Mouse (Mus musculus) kidney, postnatal 25 days (tissue): ENCODE results near the gene Rnaset2a.
"Not testable (repeated sequence)": the region's sequence is repeated elsewhere in the genome, so short reads cannot be mapped to it uniquely, and the experiment has no call there.

Source experiments
- DNase-seq, 2 experiments: peaks; one replicate each; pipeline ENCODE4 v3.0.0; 2021; ENCODE audit warnings: mixed read lengths in 2 of 2

The Rnaset2a gene

DNA sequence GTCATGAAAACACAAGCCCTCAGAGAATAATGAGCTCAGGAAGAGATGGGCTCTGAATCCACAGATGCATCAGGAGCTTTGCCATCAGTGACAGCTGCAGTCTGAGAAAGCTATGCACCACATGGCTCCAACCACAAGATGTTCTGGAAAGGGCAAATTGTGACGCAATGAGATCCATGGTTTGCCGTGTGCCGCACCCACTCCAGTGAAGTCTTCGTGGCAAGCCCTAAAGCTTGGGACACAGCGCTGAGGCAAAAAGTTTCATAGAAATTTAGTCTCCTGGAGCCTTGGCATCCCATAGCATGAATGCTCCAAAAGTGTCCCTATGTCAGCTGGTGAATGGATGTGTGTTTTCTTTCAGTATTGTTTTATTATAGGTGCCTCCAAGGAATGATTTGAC is 9.8 kb downstream of the Rnaset2a start:
- DNase-seq = not testable (repeated sequence)

DNA sequence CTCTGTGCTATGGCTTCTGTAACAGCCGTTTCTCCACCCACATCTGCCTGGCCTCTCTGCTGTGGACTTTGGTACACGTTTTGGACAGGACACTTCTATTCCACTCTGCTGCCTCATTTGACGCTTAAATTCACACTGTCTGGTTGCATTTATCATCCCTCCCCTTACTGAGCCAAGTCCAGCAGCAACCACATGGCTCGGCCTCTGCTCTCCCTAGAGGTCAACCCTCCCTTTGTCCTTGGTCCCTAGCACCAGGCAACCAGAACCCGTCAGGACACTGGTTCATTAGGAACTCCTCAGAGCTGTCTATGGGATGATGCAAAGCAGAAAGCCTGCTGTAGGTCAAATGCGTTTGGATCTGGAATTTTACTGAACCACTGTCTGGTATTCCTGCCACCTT is 17.0 kb downstream of the Rnaset2a start:
- DNase-seq = not testable (repeated sequence)

DNA sequence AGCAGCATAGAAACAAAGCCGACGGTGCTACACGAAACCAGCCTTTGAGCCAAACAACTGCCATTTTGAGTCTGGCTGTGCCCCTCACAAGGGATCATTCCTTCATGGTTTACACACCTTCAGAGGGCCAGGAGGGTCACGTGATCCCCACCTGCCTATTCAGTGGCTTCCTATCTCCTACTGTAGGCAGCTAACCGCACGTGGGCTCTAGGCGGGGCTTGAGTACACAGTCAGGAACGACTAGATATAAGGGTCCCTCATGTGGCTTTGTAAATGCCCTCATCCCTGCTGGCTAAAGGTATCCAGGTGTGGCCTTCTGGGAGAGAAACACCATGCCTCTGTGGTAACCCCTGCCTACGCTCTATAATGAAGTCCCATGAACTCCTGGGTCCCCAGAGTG is 18.3 kb downstream of the Rnaset2a start:
- not testable (repeated sequence) for DNase-seq

DNA sequence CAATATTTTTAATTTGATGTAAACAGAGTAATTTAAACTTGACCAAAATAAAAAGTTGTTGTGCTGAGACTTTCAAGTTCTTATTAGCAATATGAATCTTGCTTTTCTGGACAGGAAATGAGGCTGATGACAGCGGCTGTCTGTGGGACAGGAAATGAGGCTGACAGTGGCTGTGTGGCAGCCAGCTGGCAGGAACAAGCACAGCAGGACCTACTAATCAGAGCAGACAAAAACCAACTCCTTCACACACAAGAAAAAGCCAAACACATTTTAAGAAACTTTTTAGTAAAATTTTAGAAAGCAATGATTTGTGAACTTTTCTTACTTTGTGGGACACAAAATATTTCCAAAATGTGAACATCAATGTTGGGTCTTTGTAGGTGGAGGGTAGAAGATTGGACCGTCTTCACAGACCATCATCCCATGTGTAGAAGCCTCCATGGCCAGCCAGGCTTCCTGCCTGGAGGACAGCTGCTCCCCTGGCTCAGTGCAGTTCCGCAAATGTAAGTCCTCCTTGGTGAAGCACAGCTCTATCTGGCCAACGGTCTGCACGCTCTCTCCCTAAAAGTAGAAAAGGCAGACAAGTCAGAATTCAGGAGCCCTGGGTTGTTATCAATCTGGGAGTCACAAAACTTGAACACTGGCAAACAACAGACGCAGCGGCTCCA is 19.4 kb downstream of the Rnaset2a start:
- DNase-seq = not testable (repeated sequence)

DNA sequence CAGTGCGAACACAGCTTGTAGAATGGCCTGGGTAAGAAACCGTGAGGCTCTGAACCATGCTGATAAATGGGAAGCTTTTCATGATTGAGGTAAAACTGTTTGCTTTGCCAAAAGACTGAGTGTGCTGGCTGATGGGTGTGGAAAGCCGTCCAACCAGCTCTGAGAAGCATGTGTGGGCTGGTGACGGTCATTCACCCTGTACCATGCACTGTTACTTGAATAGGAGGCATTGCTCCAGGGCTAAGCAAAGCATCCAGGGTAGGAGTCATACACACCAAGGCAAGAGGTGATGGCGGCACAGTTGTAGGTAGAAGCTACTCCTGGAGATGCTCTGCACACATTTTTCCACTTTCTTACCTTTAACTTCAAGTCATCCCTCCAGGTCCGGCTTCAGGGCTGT is 23.3 kb downstream of the Rnaset2a start:
- DNase-seq = not testable (repeated sequence)

DNA sequence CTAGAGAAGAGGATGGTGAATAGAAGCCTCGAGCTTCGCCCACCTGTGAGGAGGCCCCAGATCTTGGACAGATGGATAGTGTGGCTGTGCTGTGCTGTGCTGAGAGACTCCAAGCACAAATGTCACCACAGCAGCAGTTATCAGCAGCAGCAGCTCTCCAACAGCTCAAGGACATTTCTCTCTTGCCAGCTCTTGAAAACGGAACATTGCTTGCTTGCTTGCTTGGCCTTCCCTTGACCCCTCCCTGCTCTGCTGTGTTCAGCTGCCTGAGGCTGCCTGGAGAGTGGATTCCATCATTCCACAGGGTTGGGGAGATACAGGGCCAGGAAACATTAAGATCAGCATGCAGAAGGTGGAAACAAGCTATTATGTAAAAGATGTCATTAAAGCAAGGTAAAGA is 24.9 kb downstream of the Rnaset2a start:
- DNase-seq = not testable (repeated sequence)

DNA sequence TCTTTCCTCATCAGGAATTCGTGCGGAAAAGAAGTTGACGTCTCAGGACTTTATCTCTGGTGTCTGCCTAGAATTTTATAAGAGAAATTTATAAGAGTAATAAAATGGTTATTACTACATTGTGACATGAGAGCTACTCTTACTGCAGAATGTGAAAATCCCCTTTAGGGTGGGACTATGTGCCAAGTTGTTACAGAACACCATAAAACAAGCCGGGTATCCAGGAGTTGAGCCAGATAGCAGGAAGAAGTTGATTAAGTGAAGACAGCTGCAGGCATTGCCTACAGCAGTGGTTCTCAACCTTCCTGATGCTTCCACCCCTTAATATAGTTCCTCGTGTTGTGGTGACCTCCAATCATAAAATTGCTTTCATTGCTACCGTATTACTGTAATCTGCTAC is 31.0 kb downstream of the Rnaset2a start:
- DNase-seq = not testable (repeated sequence)

DNA sequence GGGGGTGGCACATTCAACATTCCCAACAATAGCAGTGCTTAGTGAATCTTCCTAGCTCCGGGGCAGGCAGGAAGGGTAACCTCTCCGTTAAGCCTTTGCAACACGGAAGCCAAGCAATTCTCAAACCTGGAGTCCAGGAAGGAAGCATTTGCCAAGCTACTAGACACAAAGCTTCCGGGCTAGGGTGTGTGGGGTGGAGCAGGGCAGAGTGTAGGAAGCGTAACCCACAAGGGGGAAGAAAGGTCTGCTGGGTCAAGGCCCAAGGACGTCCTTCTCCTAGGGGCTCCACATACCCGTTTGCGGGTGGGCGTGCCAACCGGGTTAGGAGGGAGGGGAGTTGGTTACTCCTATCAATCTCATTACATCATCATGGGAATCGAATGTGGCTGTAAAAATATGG is 31.5 kb downstream of the Rnaset2a start:
- peak; percentile 32 to 67 for DNase-seq

DNA sequence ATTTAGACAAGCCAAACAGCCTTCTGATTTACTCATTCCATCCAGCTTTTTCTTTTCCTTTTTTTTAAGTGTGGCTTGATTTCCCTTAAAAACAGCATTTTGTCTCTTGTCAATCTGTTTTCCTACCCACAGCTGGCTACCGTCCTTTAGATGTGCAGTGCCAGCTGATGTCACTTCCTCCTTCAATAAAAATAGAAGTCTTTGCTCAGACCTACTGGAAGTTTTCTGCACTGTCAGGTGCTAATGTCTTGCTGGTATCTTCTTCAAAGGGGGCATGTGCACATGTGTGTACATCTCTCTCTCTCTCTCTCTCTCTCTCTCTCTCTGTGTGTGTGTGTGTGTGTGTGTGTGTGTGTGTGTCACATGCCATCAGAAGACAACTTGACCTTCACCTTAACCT is 35.7 kb downstream of the Rnaset2a start:
- DNase-seq = not testable (repeated sequence)

DNA sequence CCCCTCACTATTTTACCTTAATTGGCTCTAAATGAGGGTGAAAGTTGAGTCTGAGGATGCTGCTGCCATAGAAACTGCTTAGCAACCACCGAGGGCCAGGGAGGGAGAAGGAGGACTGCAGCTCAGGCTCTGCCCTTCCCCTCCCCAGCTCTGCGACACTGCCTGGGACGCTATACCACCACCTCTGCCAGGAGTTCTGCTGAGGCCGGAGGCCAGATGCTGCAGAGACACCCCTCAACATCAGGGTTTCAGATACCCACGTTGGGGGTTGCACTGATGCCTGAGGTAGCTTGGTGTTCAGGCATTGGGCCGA is 46.6 kb downstream of the Rnaset2a start:
- DNase-seq = not testable (repeated sequence)

DNA sequence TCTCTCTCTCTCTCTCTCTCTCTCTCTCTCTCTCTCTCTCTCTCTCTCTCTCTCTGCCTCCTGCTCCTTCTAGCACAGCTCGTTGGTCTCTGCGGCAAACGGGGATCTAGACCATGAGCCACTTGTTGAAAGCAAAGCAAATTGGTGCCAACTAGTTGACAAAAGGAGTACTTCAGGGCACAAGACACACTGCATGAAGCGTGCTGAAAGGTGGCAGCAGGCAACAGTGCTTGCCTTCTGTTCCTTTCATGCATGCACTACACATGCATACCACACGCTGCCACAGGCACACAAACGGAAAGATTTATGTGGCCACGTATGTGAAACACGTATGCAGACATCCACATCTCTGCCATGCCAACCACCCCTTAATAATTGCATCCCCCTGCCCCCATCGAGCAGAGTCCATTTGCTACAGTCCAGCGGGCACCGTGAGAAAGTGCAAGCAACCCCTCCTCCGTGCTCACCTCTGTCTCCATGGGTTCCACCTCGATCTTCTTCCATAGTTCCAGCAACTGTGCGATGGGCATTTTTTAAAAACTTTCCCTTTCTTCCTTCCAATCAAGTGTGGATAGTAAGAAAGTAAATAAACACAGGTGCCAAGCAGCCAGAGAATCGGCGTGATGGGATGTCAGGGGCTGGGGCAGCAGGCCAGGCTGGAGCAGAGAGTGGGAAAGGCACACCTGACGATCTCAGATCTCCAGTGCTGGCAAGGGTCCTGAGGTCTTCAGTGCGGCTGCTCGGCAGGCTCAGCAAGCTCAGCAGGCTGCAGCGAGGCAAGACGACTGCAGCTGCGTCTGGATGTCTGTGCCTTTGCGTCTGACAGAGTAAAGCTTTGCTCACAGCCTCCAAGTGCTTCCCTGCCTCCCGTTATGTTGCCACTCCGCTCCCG is 47.2 kb downstream of the Rnaset2a start:
- peak in 1 of 2 experiments; percentile 32 for DNase-seq

DNA sequence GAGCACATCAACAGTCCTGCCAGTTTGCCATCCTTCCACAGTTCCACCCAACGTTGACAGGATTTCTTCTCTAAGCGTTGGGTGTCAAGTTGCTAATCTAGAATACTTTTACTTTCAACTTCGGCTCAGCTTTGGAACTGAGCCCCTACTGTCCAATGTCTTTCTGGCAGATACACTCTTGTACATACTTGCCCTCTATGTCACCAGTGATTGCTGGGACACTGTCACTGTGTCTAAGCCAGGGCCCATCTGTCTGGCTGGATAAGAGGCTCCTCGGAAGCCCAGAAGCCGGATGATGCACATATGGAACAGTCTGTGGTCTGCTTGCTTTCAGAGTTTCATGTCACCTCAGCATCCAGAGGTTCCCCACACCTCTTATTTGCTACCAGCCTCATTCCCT is 51.7 kb downstream of the Rnaset2a start:
- DNase-seq = not testable (repeated sequence)

DNA sequence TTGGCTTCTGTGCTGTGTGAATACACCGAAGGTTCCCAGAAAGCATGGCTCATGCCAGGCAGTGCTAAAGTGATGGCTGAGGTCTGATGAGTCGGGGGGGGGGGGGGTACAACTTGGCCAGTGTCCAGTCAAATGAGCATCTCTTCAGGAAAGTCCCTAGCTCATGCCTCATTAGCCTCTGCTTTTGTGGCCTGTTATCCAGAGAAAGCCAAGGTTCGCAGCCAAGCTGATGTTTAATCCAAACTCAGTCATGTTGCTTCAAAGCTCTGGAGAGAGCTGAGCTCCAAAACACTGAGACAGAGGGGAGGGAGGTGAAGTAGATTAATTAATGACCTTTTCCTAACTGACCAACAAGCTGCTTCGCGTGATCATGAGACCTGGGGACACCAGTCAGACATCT is 52.2 kb downstream of the Rnaset2a start:
- DNase-seq = peak; percentile 11 to 51

DNA sequence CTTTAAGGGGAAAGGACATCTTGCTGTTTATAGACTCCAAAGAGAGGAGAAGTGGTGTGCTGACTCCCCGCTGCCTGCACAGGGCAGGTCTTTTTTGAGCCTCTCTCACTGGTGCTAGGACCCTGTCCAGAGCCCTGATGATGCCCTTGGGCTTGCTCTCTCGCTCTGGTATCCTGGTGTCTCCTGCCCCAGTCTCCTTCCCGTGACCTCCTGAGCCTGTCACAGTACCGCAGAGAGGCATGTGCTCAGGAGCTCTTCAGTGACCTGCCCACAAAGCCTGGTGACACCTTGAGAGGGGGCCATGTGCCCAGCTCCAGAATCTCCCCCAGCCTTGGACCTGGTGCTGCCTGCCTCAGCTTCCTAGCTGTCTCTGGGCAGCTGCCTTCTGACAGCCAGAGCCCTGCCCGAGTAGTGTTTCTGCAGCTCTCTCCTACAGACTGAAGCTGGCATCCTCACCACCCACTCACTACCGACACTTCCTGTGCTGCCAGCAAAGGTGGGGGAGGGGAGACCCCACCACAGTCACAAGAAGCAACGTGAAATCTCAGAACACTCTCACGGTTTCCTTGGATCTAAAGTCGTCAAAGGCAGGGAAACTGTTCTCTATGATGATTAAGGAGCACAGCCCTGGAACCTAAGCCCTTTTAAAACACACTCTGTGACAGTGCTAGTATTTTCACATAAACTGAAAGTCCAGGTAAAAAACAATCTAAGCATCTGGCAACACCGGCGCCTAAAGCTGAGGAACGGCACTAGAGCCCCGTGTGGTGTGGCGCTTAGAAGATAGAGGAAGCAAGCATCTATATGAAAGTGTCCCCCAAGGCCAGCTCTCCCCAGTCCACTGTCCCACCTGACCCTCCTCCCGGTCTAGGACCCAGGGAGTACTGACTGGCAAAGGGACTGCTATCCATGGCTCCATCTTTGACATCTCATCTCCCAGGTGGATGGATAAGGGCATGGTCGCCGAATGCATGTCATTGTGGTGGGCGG is 55.1 kb downstream of the Rnaset2a start:
- DNase-seq = not testable (repeated sequence)

DNA sequence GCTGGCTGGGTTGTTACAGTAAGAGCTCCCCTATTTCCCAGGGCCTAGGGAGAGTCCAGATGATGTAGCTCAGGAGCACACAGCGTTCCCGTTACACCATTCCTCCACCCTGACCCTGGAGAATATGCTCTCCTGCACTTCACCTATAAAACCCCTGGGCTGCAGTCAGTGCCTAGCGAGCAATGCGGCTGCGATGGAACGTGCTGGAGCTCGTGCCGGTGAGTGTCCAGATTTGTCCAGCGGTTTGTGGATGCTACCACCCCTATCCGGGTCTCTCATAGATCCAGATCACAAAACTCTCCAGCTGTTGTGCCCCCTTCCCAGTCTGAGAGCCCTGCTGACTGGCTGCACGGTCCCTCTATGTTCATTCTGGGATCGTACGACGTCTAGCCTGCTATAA is 56.6 kb downstream of the Rnaset2a start:
- DNase-seq = not testable (repeated sequence)

DNA sequence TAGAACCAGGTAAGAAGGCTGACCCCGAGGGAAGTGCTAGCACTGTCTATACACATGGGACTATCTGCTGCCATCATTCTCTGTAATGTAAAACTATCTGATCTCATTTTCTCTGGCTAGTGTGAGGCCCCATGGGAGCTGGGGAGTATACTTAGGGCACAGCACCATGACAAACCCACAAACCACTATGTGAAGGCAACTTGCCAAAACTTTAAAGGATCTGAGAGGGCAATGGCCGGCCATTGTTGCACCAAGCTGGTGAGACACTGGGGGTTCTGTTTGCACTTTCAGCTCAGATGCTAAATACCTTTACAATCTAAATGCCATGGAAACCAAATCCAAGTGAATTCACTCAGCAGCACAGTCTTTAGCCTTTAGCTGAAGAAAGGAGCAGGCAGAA is 78.0 kb downstream of the Rnaset2a start:
- DNase-seq = not testable (repeated sequence)
